Mouse (Mus musculus) liver, postnatal 0 days (tissue): ENCODE measurements at regions not wholly inside any gene's neighbourhood (a gene's known extent, or its start where the extent isn't known, plus 50 kb on each side); places are given as distances from the start of the nearest gene placed in this dataset.

ENCODE experiments used
- CTCF ChIP-seq: sonication (generic); IDR thresholded peaks from 2 replicates; pipeline ENCODE4 v1.5.1; 2016; ENCODE audit warnings: antibody characterized with exemption, low read depth
- EP300 ChIP-seq: IDR thresholded peaks from 2 replicates; pipeline ENCODE4 v1.6.1; 2016; ENCODE audit warnings: antibody characterized with exemption, low read depth, mild to moderate bottlenecking

DNA sequence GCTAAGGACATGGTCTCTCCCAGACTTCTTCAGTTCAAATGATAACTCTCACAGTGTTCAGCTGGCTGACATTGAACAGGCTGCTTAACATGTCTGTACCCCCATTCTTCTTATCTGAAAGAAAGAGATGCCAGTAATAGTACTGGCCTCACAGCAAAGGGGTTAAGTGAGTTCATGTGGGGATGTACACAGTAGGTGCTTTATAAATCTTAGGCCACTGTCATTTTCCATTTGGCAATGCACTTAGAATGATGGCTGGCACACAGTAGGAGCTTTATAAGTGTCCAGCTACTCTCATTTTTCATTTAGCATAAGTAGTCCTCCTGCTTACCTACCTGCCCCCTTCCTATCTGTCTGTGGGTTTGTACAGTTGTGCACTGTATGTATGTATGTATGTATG is 60.3 kb upstream of the Gm2310 start:
- no peak for TF ChIP-seq CTCF
- no peak for TF ChIP-seq EP300
